Mouse (Mus musculus): ENCODE results near the gene Ttc38. TPM values are rescaled to one million over a fixed set of nuclear protein-coding genes. Genes with fewer than 3 reads are reported as not detected.

Ttc38 gene
- total RNA-seq, 2 experiments from 2014 or later = 4.7 to 7.1 TPM

DNA sequence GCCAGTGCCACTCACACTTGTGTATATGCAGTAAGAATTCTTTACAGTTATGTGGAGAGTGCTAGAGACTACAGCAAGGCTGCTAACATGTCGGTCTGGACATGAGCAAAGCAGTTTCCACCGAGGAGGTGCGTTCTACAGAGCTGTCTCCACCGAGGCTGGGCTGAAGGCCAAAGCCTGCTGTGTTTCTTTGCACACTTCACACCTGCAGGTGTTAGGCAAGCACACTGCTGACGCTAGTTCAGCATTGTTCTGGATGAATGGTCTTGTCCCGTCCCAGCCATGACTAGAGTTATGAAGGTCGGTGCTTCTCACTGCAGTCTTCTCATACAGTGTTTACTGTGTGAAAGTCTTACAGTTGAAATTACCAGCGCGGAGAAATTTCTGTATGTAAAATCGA is 59.9 kb downstream of the Ttc38 start:
- no peak for DNase-seq (ENCODE audit: low spot score in 2 of 2)

DNA sequence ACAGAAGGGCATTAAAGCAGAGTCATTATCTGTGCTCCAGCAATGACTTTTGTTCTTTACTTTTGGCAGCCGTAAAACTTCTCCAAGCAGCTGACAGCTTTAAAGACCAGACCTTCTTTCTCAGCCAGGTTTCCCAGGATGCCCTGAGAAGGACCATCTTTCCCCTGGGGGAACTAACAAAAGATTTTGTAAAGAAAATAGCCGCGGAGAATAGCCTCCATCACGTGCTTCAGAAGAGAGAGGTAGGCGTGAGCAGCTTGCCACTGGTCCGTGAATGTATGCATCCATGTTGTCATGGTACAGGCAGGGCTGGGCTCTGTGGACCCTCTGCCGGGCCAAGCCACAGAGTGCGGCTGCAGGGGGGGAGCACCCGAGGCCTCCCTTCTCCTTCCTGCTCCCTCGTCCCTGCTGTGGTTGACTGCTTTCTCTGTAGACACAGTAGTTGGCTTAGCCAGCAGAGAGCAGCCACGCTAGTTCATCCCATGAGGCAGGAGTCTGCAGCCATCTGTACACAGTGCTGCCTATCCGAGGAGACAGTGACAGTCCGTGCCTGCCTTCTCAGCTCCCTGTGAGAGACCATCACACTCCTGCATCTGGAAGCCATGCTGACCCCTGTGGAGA is 60.5 kb downstream of the Ttc38 start:
- DNase-seq (ENCODE audit: low spot score in 2 of 2) = no peak

DNA sequence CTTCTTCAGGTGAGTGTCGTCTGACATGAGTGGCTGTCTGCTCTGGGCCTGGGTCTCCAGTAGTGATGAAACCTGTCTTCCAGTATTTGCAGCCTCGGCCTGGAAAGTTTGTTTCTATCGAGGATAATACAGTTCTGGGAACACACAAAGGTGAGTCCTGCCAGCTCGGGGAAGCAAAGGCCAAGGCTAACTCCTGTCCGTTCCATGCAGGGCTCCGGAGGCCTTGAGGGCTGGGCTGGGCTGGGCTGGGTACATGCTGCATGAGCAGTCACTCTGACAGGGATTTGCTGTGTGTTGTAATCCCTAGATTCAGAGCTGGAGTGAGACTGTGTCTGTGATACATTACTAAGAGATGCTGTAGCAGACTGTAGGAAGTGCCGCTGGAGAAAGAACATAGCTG is 61.8 kb downstream of the Ttc38 start:
- DNase-seq (ENCODE audit: low spot score in 2 of 2) = no peak

DNA sequence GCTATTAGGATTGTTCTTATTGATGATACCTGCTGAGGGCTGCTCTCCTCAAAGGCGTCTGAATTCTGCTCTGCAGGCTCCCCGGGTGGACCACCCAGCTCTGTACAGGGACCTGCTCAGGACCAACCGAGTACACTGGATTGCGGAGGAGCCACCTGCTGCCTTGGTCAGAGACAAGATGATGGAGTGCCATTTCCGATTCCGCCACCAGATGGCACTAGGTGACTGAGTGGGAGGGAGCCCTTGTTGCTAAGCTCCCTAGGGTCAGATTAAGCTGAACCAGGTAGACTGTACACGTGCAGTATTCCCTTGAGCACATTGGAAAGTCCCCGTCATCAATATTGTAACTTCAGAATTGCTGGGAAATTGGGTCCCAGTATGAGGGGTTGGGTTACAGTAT is 64.2 kb downstream of the Ttc38 start:
- DNase-seq (ENCODE audit: low spot score in 2 of 2) = peak; percentile 81 to 84

DNA sequence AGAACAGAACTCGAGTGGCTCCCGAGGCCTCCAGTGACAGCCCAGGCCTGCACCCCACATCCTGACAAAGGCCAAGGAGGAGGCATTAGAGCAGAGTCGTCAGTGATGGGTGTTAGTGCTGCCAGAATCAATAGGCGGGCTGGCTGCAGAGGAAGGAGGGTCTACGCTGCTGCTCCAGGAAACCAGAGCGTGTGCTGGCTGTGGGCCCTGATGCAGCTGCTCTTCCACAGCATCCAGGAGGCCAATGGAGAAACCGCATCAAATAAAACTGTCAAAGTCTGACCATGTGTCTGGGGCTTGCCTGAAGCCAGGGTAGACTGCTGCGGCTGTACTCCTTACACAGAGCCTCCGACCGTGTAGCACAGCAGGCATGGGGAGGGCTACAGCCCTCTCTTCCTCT is 65.0 kb downstream of the Ttc38 start:
- no peak for DNase-seq (ENCODE audit: low spot score in 2 of 2)

DNA sequence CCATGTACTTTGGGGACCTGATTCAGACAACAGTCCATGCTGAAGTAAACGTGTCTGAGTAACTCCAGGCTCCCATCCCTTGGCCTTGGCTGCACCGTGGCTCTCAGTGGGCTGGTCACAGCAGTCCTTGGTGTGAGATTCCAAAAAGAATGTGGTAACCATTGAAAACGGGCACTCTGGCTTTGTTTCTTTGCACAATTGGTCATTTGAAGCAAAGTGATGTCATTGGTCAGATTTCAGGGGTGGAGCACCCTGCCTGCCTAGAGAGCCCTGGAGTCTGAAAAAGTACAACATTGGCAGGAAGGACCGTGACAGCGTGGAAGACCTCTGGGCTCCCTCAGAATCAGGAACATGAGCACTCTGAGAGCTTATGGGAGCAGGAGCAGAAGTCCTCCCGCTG is 67.3 kb downstream of the Ttc38 start:
- DNase-seq (ENCODE audit: low spot score in 2 of 2) = no peak

DNA sequence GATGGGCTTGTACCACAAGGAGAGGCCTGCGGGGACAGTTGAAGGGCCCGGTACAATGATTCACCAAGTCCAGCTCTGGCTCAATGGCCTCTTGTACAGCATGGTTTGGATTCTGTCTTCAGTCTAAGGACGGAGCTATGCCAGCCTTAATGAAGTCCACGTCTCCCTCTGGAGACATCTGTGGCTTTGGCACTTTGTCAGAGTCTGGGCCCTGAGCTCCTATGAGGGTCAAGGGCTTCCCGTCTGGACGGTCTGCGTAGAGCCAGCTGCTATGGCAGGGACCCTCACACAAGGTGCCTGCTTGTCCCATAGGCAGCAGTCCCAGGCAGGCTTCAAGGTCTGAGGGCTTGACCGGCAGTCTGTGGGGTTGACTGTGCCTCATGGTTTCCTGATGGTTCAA is 68.2 kb downstream of the Ttc38 start:
- no peak for DNase-seq (ENCODE audit: low spot score in 2 of 2)

DNA sequence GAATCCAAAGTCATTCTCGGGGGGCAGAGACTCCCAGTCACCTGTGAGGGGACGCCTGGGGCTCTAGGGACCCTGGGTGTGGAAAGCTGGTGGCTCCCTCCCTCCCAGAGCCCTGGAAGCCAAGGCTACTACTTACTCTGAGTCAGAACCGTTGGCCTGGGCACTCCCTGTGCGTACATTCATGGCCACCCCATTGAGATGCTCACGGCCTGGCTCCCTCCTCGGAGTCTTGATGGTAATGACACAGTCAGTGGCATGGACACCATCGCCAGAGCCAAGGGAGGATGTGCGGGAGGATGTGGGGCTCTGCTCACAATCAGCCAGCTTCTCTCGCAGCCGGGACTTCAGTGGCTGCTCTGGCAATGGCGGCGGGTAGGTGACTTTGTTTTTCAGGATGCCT is 68.7 kb downstream of the Ttc38 start:
- no peak for DNase-seq (ENCODE audit: low spot score in 2 of 2)

DNA sequence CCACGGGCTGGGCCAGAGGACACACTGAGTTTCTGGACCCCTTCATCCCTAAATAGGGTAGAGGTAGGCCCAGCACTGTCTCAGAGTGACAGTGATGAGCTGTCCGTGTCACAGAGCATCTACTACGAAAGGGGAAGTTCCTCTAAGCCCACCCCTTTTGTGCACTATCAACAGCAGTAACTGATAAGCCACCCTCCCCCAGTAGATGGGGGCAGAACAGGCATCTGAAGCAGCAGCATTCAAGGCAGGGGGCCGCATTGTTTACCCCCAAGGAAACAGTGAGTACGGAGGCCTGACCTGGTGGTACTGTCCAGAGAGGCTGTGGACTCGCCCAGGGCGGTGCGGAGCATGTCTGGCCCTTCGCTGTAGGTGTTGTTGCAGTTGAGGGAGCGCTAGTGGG is 70.4 kb downstream of the Ttc38 start:
- no peak for DNase-seq (ENCODE audit: low spot score in 2 of 2)

DNA sequence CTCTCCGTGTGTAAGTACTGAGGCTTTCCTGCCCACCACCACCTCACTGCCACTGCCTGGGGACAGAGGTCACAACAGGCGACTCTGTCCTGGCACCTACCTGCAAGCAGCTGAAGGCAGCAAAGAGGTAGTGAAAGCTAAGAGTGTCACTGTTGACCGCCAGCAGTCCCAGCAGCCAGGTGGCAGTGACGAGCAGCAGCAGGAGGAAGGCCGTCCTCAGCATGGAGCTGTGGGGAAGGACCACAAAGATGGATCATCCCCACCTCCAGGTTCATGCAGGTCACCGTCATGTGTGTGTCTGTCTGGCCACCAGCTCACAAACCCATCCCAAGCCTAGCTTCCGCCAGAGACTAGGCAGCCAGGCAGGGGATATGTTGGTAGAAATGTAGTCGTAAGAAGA is 71.7 kb downstream of the Ttc38 start:
- DNase-seq (ENCODE audit: low spot score in 2 of 2) = no peak

Other genes with a start within 250 kb of the Ttc38 start
- gene Wnt7b, start 249.8 kb upstream of the Ttc38 start, total RNA-seq (2021) = 10 to 100 TPM; 33.8 to 34.8 TPM
- 1 to 10 TPM; 3.4 to 3.7 TPM for gene Ppara, start 97.3 kb upstream of the Ttc38 start, total RNA-seq (2021)
- 10 to 100 TPM; 24.2 to 24.7 TPM for gene Cdpf1, start 20.6 kb upstream of the Ttc38 start, total RNA-seq (2021)
- gene Pkdrej, start 10.6 kb upstream of the Ttc38 start, total RNA-seq (2021) = under 1 TPM; 0.35 to 0.52 TPM
- gene Gtse1, start 27.4 kb downstream of the Ttc38 start, total RNA-seq (2021) = 1 to 10 TPM; 1.2 to 1.3 TPM
- gene Trmu, start 47.0 kb downstream of the Ttc38 start, total RNA-seq (2021) = 10 to 100 TPM; 36.2 to 41.7 TPM
- gene Celsr1, start 201.5 kb downstream of the Ttc38 start, total RNA-seq (2021) = 1 to 10 TPM; 5.5 to 5.8 TPM
- 10 to 100 TPM; 26.5 to 28.4 TPM for gene Gramd4, start 225.4 kb downstream of the Ttc38 start, total RNA-seq (2021)

Data from layer of hippocampus, postnatal 14 days (tissue).